Mouse (Mus musculus): Measurements from ENCODE around the gene Ccz1.

The Ccz1 gene

DNA sequence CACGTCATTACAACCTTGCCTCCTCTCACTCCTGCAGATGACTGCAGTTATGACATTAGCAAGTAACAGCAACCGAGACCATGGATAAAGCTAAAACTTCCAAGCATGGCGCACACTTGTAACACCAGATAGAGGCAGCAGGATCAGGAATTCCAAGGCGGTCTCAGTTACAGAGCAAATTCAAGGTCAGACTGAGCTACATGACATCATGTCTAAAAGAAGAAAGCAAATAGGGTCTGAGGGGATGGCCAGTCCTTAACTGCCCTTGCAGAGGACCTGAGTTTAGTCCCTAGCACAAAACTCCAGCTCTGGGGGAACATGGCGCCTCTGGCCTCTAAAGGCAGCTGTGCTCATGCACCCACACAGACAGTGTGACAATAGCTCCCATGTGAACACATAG is 20.8 kb downstream of the Ccz1 start:
- no peak for DNase-seq

- DNase-seq, result no peak
These were observed 21.4 kb downstream of the Ccz1 start for GRCm38 (mm10) chr5:143993260-143993659.

DNA sequence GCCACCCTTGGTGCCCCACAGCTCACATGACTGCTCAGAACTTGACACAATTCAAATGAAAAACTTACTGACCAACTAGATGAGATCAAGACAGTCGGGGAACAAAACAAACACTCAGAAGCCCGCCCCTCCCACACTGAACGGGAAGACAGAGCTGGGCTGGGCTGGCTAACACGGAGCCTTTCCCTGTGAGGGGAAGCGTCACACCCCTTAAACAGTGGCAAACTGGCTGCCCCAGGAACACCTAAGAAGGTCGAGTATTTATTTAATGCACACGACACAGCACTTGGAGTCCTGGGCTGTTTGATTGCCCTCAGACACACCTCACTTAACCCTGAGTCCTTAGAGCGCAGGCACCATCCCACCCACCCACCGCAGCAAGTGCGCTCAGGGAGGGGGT is 22.0 kb downstream of the Ccz1 start:
- no peak for DNase-seq

- DNase-seq, result no peak
These were observed 24.6 kb downstream of the Ccz1 start for GRCm38 (mm10) chr5:143990086-143990485.

- no peak for DNase-seq
These were observed 25.6 kb downstream of the Ccz1 start for GRCm38 (mm10) chr5:143989046-143989445.

GRCm38 (mm10) chr5:143987596-143987995 is 27.1 kb downstream of the Ccz1 start:
- no peak for DNase-seq

GRCm38 (mm10) chr5:143985381-143985780 is 29.3 kb downstream of the Ccz1 start:
- no peak for DNase-seq

GRCm38 (mm10) chr5:143982361-143982760 is 32.3 kb downstream of the Ccz1 start:
- DNase-seq, result no peak

- DNase-seq, result peak in 1 of 2 experiments; percentile 10
These were observed 33.8 kb downstream of the Ccz1 start for GRCm38 (mm10) chr5:143980858-143981257.

DNA sequence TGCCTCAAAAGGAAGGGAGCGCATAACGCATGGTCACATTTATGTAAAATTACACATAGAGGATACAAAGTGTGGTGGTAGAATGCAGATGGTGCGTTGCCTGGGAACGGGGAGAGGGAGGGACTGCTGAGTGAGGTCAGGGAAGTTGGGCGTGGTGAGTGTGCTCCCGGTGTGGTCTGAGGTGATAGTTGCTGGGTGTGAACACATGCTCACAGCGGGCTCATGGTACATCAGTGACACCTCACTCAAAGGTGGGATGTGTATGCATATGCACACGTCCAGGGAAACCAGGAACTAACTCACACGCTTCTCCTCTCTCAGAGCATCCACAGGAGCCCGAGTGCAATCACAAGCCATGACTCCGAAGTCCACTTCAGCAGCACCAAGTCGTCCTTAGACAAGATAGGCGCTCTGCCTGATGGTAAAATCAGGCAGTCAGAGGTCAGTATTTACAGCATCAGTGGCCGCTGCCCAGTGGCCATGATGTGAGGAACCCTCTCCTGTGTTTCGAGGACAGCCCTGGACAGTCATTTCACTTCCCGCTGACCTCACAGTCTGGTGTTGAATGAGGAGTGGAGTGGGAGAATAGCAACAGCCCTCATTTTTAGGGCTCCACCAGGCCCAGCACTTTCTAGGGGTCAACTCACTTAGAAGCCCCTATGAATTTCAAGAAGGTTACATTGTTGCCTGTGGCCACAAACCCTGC is 37.8 kb downstream of the Ccz1 start:
- DNase-seq, result no peak

- no peak for DNase-seq
These were observed 38.4 kb downstream of the Ccz1 start for GRCm38 (mm10) chr5:143976232-143976631.

DNA sequence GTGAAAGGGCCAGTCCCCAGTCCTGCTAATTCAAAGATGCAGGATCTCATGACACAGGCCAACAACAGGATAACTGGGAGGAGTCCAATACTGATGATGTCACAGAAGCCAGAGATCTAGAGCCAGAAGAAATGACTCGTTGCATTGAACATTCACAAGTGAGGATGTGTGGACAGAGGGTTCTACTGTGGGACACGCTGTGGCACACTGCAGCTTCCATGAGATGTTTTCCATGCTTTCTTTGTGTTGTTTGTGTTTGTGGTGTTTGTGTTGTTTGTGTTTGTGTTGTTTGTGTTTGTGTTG is 39.1 kb downstream of the Ccz1 start:
- DNase-seq, result no peak

- DNase-seq, result peak; percentile 54 to 72
These were observed 39.6 kb downstream of the Ccz1 start for GRCm38 (mm10) chr5:143974931-143975630.

DNA sequence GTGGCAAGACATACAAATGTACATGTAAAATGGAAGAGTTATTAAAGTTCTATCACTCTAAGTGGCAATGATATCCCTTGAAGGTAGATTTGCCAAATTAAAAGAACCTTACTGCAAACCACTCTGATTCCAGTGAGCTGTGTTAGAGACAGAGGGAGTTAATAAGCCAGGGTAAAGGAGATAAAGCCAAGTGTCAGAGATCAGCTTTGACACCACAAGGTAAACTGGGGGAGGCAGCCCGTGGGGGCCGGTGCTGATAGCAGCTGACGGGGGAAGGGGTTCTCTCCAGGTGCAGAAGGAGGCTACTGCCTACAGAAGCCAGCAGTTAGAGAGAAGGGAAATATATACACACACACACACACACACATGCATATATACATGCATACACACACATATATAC is 42.0 kb downstream of the Ccz1 start:
- no peak for DNase-seq

- no peak for DNase-seq
These were observed 48.0 kb downstream of the Ccz1 start for GRCm38 (mm10) chr5:143966671-143967070.

- no peak for DNase-seq
These were observed 48.9 kb downstream of the Ccz1 start for GRCm38 (mm10) chr5:143965586-143966345.

DNA sequence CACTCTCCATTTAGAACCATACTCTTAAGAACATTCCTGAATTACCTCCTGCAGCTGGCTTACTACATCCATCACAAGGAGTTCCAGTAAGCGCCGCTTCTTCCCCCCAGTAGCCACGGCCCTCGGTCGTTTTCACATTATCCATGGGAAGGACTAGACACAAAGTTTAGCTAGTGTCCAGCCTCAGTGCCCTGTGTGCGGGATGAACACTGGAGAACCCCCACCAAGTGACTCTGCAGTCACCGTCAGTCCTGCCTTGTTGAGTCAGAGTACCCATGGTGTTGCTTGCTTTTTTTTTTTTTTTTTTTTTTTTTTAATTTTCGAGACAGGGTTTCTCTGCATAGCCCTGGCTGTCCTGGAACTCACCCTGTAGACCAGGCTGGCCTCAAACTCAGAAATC is 53.5 kb downstream of the Ccz1 start:
- DNase-seq, result no peak

- DNase-seq, result no peak
These were observed 55.1 kb downstream of the Ccz1 start for GRCm38 (mm10) chr5:143959551-143959950.

DNA sequence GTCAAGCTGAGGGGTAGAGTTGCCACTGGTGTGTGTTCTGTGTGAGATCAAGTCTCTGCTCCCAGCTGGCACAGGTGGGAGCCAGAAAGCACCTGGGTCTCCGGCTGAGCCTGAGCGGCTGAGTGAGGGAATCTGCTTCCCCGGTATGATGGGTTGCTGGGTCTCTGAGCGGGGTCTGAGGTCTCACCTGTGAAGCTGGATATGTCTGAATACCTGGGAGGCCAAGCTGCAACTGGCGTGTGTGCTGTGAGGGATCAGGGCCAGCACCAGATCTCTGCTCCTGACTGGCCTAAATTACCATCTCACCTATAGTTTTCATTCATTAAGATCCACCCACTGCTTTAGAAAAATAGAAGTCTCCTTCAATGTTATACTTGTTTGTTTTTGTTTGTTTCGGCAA is 57.6 kb downstream of the Ccz1 start:
- no peak for DNase-seq

DNA sequence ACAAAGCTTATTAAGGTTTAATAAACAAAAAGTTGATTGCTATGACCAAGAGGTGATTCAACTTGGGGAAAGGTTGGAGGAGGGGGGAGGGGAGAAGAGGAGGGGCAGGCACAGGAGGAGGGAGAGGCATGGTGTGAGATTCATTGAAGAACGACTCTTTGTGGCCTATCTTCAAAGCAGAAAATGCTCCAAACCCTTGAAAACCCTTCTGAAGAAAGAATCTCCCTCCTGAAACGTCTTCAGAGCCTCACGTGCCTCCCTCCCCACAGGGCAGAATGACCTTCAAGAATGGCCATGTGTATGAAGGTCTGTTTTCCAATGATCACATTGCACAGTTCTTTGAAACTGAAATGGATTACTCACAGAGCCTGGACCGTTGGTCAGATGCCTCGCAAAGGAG is 64.7 kb downstream of the Ccz1 start:
- no peak for DNase-seq

DNA sequence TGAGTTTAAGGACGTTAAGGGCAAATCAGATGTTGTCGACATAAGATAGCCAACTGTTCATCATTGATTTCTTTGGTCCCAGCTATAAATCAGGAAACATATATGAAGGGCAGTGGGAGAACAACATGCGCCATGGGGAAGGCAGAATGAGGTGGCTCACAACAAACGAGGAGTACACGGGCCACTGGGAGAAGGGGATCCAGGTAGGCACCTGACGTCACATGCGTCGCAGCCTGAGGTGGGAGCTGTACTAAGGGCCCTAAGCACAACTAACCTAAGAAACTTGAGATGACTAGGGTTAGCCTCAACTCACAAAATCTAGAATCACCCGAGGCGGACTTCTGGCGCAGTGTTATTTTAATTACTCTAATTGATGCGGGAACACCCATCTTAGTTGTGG is 66.3 kb downstream of the Ccz1 start:
- no peak for DNase-seq

DNA sequence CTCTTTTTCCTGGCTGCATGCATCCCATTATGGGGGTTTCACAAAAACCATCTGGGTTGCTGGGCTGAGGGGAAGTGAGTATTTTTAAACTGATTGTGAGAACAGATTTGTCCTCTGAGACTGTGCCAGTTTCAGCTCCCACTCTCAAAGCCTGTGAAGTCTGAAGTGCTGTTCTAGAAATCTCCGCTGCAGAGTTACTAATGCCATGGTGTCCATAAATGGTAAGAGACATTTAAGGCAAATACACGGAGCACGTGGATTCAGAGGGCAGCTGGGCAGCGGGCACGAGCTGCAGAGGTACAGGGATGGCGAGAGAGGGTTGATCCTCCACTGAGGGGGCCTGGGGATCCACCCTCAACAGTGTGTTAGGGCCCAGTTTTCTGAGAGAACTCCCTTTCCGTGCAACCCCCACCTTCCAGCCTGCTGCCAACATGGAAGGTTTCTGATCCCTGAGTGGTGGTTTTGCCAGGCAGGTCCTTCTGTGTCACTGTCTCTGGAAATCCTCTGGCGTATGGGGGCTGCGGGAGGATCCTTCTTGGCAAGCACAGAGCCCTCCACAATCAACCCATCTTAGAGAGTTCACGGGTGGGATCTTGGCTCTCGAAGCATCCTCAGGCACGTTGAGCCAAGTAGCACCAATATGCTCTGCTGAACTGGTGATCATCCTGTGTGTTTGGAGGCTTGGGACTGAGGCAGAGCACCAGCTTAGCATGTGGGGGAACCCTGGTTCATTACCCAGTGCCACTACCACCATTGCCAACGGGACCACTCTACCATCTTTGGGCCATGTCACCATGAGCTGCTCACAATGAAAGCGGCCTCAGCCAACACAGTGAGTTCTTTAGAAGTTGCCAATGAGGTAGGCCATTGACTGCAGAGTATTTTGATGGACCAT is 71.2 kb downstream of the Ccz1 start:
- DNase-seq, result no peak

- DNase-seq, result no peak
These were observed 73.1 kb downstream of the Ccz1 start for GRCm38 (mm10) chr5:143941588-143941987.
